Mouse (Mus musculus): ENCODE results near the gene Apba3.

DNA sequence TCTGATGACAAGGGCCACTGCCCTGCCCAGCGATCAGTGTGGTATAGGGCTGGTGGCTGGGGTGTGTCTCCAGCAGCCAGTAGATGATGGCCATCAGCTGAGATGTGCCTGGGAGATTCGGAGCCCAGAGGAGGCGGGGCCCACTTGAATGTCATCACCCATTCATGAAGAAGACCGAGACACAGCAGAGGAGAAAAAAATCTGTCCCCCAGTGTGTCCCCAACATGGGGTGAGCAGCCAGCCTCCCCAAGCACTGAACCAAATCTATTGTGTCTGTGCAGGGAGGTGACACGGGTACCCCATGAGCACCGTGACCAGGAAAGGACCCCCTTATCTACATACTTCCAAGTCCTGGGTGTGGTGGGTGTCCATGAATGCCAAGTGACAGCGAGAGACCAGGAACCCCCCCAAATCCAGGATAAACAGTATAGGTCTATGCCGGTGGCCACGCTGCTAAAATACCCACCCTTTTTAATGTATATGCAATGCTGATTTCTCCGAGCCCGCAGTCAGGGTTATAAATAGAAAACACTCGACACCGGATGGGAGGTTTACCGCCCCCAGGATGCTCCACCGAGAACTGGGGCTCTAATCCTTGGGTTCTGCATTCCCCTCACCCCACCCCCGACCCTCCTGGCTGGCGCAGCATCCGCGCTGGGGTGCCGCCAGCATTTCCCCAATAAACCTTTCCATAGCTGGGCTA is 36.9 kb upstream of the Apba3 start:
- TF ChIP-seq POLR2A (IDR thresholded peaks at IDR 0.05; ENCODE audit: control insufficient read depth, extremely low read depth, insufficient read depth, low read length, poor library complexity) (no peak), CTCF (IDR thresholded peaks at IDR 0.05; ENCODE audit: borderline replicate concordance, control insufficient read depth, extremely low read depth, insufficient read depth, low read length, poor library complexity) (no peak)

Data from thymus, adult 2 months (tissue).